Mouse (Mus musculus) hindbrain, embryonic 16.5 days (tissue): ENCODE data around the gene Ppp6c. TPM values are rescaled to one million over a fixed set of nuclear protein-coding genes. Genes with fewer than 3 reads are reported as not detected.
A peak's percentile ranks its signal among the peaks of the same experiment; 100 is the strongest.
"Not testable (repeated sequence)": the region's sequence is repeated elsewhere in the genome, so short reads cannot be mapped to it uniquely, and the experiment has no call there.

Source experiments
- ATAC-seq: fragments of 200-750 bp; cut with Nextera tagmentation; 2 replicates; pipeline ENCODE4 v1.8.0; 2017; ENCODE audit warnings: moderate TSS enrichment, moderate library complexity
- H3K27ac ChIP-seq: fragments of 300-500 bp; sonication (generic); 2 replicates; pipeline ENCODE4 v1.5.1; 2014; ENCODE audit warnings: low read depth, mild to moderate bottlenecking, control low read depth, low read length, moderate library complexity
- H3K27me3 ChIP-seq: fragments of 300-500 bp; sonication (generic); replicated peaks from 2 replicates; pipeline ENCODE4 v1.6.1; 2014; ENCODE audit warnings: low read length; ENCODE audit not compliant: control insufficient read depth, insufficient read depth
- H3K36me3 ChIP-seq: fragments of 300-500 bp; sonication (generic); 2 replicates; pipeline ENCODE4 v1.6.1; 2014; ENCODE audit warnings: mild to moderate bottlenecking, low read length, moderate library complexity, mixed read lengths; ENCODE audit not compliant: control insufficient read depth, insufficient read depth
- H3K4me1 ChIP-seq: fragments of 300-500 bp; sonication (generic); 2 replicates; pipeline ENCODE4 v1.6.1; 2014; ENCODE audit warnings: low read depth, low read length; ENCODE audit not compliant: control insufficient read depth, insufficient read depth
- H3K4me2 ChIP-seq: fragments of 300-500 bp; sonication (generic); 2 replicates; pipeline ENCODE4 v1.6.1; 2014; ENCODE audit warnings: mild to moderate bottlenecking, low read length, control low read depth, moderate library complexity
- H3K4me3 ChIP-seq: fragments of 300-500 bp; sonication (generic); 2 replicates; pipeline ENCODE4 v1.5.1; 2014; ENCODE audit warnings: mild to moderate bottlenecking, low read length, control low read depth, moderate library complexity
- H3K9ac ChIP-seq: fragments of 300-500 bp; sonication (generic); 2 replicates; pipeline ENCODE4 v1.6.1; 2014; ENCODE audit warnings: low read depth, mild to moderate bottlenecking, control low read depth, low read length, moderate library complexity
- H3K9me3 ChIP-seq: fragments of 300-500 bp; sonication (generic); 2 replicates; pipeline ENCODE4 v1.6.1; 2014; ENCODE audit warnings: mild to moderate bottlenecking, low read length, moderate library complexity; ENCODE audit not compliant: control insufficient read depth
- WGBS: fragments of 180-500 bp; shearing (Covaris S2); extraction: QIAGEN DNeasy Blood & Tissue Kit; methylation state at CpG from one replicate; pipeline ENCODE4 v1.1.7; 2014; 5-methylcytosine and 5-hydroxymethylcytosine counted together
- polyA plus RNA-seq: library from polyadenylated mRNA; unstranded; fragments of >200 nt; fragmentation: Nextera tagmentation; extraction: Ambion mirVana; gene quantifications from 2 replicates; pipeline ENCODE4 v1.2.1, GENCODE M21; 2015

Ppp6c gene
- polyA plus RNA-seq: 65.2 and 69.3 TPM in 2 replicates

DNA sequence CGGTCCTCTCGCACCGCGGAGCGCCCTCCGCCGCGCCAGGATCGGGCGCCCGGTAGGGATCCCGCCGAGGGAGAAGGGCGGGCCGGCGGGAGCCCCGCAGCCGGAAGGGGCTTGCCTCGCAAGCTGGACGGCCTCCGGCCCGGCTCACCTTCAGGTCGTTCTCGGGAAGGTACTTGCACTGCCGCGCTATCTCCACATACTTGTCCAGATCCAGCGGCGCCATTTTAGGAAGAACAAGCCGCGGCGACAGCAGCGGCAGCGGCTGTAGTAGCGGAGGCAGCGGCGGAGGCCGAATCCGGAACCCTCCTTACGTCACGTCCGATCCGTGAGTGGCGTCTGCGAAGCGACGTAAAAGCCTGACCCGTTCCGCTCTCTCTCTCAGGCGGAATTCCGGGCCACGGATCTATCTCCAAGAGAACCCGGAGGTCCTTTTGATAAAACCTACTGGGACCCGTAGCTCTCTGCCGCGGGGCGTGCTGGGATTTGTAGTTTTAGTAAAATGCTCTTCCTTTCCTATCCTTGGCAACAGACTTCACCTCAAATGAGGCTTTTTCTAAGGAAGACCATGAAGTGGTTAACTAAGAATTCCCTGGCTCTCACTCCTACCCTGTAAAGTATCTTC lies at the start of gene Ppp6c:
TSS of gene Ppp6c (minus strand) at position 433 of the 622 bp plus-strand sequence.
- Histone ChIP-seq H3K9ac (peak within 1 kb of the TSS; percentile 84), H3K36me3 (no peaks in the 10 kb centered on the region), H3K4me3 (peak within 1 kb of the TSS; percentile 80), H3K9me3 (no peaks in the 10 kb centered on the region), H3K4me1 (peaks cover 14% of the 10 kb centered on the region), H3K27ac (peak within 1 kb of the TSS; percentile 94), H3K4me2 (peak within 1 kb of the TSS; percentile 75), H3K27me3 (no peaks in the 10 kb centered on the region)
- peak; percentile 99 for ATAC-seq
- WGBS: under 1% methylated on average over 38 of the region's 56 CpGs

DNA sequence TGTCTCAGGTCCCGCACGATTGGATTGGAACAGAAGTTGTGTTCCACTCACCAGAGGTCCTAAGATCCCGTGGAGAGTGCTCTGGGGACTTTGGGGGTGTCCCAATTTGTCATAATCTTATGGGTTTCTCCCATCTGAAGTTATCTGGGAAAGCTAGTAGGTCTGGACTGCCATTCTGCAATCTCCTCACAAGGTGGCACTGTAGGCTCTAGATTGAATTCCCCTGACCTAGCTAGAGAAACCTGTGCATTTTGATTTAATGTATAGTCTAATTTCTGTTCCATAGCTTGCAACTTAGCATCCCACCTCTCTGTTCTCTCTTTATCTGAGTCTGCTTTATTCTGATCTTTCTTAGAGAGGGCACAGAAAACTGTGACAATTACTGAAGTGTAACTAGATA lies 42.1 kb upstream of the Ppp6c start:
- no peaks in the 10 kb centered on the region for H3K9me3 ChIP-seq
- no peak overlapping the region for H3K4me2 ChIP-seq
- 57% methylated on average over 3 of the region's 3 CpGs for WGBS
- H3K4me1 ChIP-seq: no peaks in the 10 kb centered on the region
- H3K36me3 ChIP-seq: no peaks in the 10 kb centered on the region
- no peak overlapping the region for H3K9ac ChIP-seq
- H3K4me3 ChIP-seq: no peak overlapping the region
- no peak overlapping the region for H3K27ac ChIP-seq
- ATAC-seq: no peak
- no peaks in the 10 kb centered on the region for H3K27me3 ChIP-seq

DNA sequence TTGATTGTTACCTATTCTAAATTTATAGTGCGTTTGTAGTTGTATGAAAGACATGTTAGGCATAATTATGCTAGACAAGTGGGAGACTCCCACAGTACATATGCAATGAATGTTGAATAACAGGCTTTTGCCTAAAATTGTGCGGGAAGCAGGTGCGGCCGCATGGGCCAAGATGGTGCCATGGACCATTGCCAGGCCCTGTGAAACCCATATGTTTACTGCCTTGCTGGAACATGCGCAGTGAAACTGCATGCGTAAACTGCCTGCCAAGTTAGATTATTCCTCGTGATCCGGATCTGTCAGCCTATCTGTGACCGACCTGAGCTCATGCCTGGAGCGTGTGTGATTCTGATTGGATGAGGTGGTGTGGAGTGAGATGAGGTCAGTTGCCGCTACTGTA lies 26.0 kb upstream of the Ppp6c start:
- H3K9ac ChIP-seq, H3K4me3 ChIP-seq, H3K9me3 ChIP-seq, H3K4me2 ChIP-seq, H3K36me3 ChIP-seq, H3K4me1 ChIP-seq, H3K27ac ChIP-seq, H3K27me3 ChIP-seq, ATAC-seq: not testable (repeated sequence)
- WGBS: 88% methylated on average over 11 of the region's 11 CpGs

DNA sequence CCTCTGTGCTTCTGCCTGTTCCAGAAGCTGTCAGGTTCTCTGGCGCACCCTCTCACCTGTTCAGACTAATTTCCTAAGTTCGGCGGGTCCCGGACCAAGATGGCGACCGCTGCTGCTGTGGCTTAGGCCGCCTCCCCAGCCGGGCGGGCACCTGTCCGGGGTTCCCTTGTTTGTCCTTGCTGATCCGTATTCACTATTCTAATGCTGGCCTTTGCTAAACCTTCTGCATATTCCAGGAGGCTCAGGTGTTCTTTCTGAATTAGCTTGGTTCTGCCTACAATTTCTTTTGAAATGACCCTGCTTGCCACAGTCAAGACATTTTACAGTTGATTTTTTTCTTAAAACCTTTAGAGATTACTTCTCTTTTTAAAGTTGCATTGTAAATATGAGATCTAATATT lies 20.6 kb upstream of the Ppp6c start:
- 85% methylated on average over 7 of the region's 11 CpGs for WGBS
- H3K9me3 ChIP-seq, H3K9ac ChIP-seq, H3K4me3 ChIP-seq, ATAC-seq, H3K27me3 ChIP-seq, H3K36me3 ChIP-seq, H3K4me2 ChIP-seq, H3K27ac ChIP-seq, H3K4me1 ChIP-seq: not testable (repeated sequence)

DNA sequence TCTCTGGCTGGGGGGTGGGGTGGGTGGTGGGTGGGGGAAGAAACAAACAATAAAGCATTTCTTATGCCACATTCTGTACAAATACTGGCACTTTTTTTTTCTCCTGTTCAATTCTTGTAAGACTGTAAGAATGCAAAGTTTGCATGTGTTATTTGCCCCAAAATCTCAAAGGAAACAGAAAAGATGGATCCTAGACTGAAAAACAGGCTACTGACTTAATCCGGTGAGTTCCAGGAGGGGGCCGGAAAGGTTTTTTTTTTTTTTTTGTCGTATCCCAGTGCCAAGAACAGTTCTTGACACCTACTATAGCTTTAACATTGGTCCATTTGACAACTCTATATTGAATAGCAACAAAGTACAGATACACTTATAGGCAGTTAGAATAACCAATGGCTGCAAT lies 480 bp upstream of the Ppp6c start:
- Histone ChIP-seq H3K27me3 (no peaks in the 10 kb centered on the region), H3K9me3 (no peaks in the 10 kb centered on the region), H3K36me3 (no peaks in the 10 kb centered on the region), H3K27ac (peak overlapping the region; percentile 94; the same call in 1 of the 2 replicates), H3K9ac (peak overlapping the region; percentile 84), H3K4me1 (peaks cover 14% of the 10 kb centered on the region), H3K4me2 (peak overlapping the region; percentile 61), H3K4me3 (peak overlapping the region; percentile 80)
- 39% methylated on average over 3 of the region's 3 CpGs for WGBS
- ATAC-seq: no peak; the same call in 1 of the 2 replicates

DNA sequence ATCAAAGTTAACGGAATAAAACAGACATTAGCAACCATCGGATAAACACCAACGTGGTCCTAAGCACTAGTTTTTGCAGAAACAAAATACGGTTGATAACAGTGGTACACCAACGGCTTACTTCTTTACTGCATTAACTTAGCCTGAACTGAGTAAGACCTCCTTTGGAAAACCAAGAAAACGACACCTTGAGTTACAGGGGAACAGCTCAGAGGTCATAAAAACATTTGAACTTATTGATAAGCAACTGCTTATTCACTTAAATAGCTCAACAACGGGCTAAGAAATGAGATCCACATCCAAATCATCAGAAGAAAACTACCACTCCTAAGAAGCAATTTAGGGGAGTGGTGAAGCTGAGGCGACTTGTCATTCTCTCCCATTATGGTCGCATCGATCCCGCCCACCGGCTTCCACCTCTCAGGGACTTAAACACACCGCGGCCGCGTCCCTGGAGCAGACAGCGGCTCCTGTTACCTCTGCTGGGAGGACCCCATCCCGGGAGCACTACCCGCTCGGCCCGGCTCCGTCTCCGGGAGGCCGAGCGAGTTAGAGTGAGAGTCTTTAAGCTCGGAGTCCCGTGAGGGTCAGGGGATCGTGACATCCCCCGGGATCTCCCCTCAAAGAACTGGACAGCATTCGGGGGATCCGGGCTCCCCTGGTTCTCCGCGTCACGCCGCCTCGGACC lies 776 bp downstream of the Ppp6c start:
- Histone ChIP-seq H3K27ac (peak overlapping the region; percentile 94), H3K4me2 (peak overlapping the region; percentile 75), H3K9ac (peak overlapping the region; percentile 84), H3K4me1 (peaks cover 14% of the 10 kb centered on the region), H3K4me3 (peak overlapping the region; percentile 80)
- H3K36me3 ChIP-seq, ATAC-seq, H3K27me3 ChIP-seq, H3K9me3 ChIP-seq: not testable (repeated sequence)
- WGBS: 7% methylated on average over 17 of the region's 36 CpGs

DNA sequence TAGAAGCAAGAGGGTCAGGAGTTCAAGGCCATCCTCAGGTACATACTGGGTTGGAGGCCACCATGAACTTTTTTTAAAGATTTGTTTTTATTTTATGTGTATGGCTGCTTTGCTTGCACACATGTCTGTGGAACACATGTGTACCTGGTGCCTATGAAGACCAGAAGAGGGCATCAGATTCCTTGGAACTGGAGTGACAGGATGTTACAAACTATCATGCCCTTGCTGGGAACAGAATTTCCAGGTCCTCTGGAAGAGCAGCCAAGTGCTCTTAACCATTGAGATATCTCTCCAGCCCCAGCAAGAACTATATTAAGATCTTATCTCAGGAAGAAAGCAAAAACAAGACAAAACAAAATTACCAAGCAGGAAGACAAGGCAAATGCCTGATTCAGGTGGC lies 1.6 kb downstream of the Ppp6c start:
- Histone ChIP-seq H3K36me3 (no peaks in the 10 kb centered on the region), H3K4me1 (peaks cover 14% of the 10 kb centered on the region), H3K9ac (no peak overlapping the region), H3K4me2 (peak overlapping the region; percentile 75), H3K27me3 (no peaks in the 10 kb centered on the region), H3K4me3 (peak overlapping the region; percentile 18), H3K9me3 (no peaks in the 10 kb centered on the region), H3K27ac (no peak overlapping the region)
- no peak for ATAC-seq

DNA sequence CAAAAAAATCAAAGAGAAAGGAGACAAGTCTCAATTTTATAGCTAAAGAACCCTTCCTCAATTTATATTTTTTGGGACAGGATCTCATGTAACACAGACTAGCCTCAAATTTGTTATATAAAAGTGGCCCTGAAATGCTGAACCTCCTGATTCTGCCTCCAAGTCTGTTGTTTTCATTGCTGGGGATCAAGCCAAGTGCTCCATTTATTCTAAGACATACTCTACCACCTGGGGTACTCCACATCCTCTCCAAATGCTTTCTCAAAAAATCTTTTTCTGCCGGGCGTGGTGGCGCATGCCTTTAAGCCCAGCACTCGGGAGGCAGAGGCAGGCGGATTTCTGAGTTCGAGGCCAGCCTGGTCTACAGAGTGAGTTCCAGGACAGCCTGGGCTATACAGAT lies 6.2 kb downstream of the Ppp6c start:
- Histone ChIP-seq H3K9ac (no peak overlapping the region), H3K27ac (no peak overlapping the region), H3K36me3 (no peaks in the 10 kb centered on the region), H3K4me3 (no peak overlapping the region), H3K4me1 (peaks cover 14% of the 10 kb centered on the region), H3K27me3 (no peaks in the 10 kb centered on the region), H3K9me3 (no peaks in the 10 kb centered on the region), H3K4me2 (no peak overlapping the region)
- 91% methylated on average over 6 of the region's 6 CpGs for WGBS
- no peak for ATAC-seq

DNA sequence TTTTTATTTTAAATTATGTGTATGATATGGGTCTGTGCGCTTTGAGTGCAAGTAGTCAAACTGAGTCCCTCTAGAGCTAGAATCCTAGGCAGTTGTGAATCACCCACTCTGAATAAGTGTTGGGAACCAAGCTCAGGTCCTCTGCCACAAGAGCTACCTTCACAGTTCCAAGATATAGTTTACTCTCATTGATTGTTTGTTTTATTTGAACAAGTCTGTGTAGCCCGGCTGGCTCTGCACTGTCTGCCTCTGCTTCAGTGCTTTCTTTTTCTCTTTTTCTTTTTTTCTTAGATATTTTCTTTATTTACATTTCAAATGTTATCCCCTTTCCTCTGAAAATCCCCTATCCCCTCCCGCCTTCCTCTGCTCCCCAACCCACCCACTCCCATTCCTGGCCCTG lies 7.2 kb downstream of the Ppp6c start:
- Histone ChIP-seq H3K9ac (no peak overlapping the region), H3K9me3 (no peaks in the 10 kb centered on the region), H3K27me3 (no peaks in the 10 kb centered on the region), H3K4me1 (peaks cover 5% of the 10 kb centered on the region), H3K27ac (no peak overlapping the region), H3K4me3 (no peak overlapping the region), H3K36me3 (no peaks in the 10 kb centered on the region), H3K4me2 (no peak overlapping the region)
- ATAC-seq: no peak
- WGBS: over 99% methylated on average over 3 of the region's 3 CpGs
